Mouse (Mus musculus) myocyte (in vitro differentiated cells): ENCODE data around the gene Fkbp1a. TPM values are rescaled to one million over a fixed set of nuclear protein-coding genes. Genes with fewer than 3 reads are reported as not detected.

Experiments used
- H3K27me3 ChIP-seq: one replicate; pipeline ENCODE4 v1.6.1; 2011; ENCODE audit not compliant: control insufficient read depth, insufficient read depth, insufficient read length
- H3K36me3 ChIP-seq: one replicate; pipeline ENCODE4 v1.6.1; 2011; ENCODE audit not compliant: control insufficient read depth, insufficient read depth
- H3K4me2 ChIP-seq: one replicate; pipeline ENCODE4 v1.6.1; 2011; ENCODE audit warnings: low read depth, control low read depth
- H3K4me3 ChIP-seq: one replicate; pipeline ENCODE4 v1.5.1; 2011; ENCODE audit warnings: mild to moderate bottlenecking, control low read depth, moderate library complexity
- H3K79me2 ChIP-seq: one replicate; pipeline ENCODE4 v1.6.1; 2011; ENCODE audit not compliant: control insufficient read depth, insufficient read depth
- H3ac ChIP-seq: one replicate; pipeline ENCODE4 v1.6.1; 2011; ENCODE audit not compliant: control insufficient read depth, insufficient read length
- CEBPB ChIP-seq: IDR thresholded peaks from 2 replicates; pipeline ENCODE4 v1.6.1; 2011; ENCODE audit warnings: mild to moderate bottlenecking, moderate library complexity; ENCODE audit not compliant: poor library complexity, insufficient read depth, severe bottlenecking
- E2F4 ChIP-seq: IDR thresholded peaks from one replicate; pipeline ENCODE4 v1.6.1; 2011; ENCODE audit warnings: mild to moderate bottlenecking, control low read depth, moderate library complexity; ENCODE audit not compliant: insufficient read depth
- MAX ChIP-seq: IDR thresholded peaks from one replicate; pipeline ENCODE4 v1.6.1; 2011; ENCODE audit warnings: low read depth, mild to moderate bottlenecking, control low read depth
- MYOD1 ChIP-seq, 3 experiments: IDR thresholded peaks; one replicate each; pipeline ENCODE4 v1.6.1; 2011; ENCODE audit warnings: control low read depth in 2 of 3, low read depth in 2 of 3, mild to moderate bottlenecking in 2 of 3, moderate library complexity in 1 of 3; ENCODE audit not compliant: insufficient read length in 2 of 3, control insufficient read depth in 1 of 3
- MYOG ChIP-seq, 3 experiments: IDR thresholded peaks; one replicate each; pipeline ENCODE4 v1.6.1; 2011; ENCODE audit warnings: control low read depth in 2 of 3, low read depth in 2 of 3, mild to moderate bottlenecking in 2 of 3; ENCODE audit not compliant: insufficient read length in 2 of 3, control insufficient read depth in 1 of 3, insufficient read depth in 1 of 3
- POLR2A ChIP-seq: IDR thresholded peaks from one replicate; pipeline ENCODE4 v1.6.1; 2011; ENCODE audit warnings: low read depth, mild to moderate bottlenecking, control low read depth, moderate library complexity; ENCODE audit not compliant: insufficient read length
- POLR2AphosphoS2 ChIP-seq: IDR thresholded peaks from one replicate; pipeline ENCODE4 v1.6.1; 2011; ENCODE audit warnings: low read depth, control low read depth; ENCODE audit not compliant: insufficient read length
- REST ChIP-seq: IDR thresholded peaks from one replicate; pipeline ENCODE4 v1.6.1; 2011; ENCODE audit warnings: mild to moderate bottlenecking, control low read depth, moderate library complexity; ENCODE audit not compliant: insufficient read depth, insufficient read length
- SRF ChIP-seq: IDR thresholded peaks from one replicate; pipeline ENCODE4 v1.6.1; 2011; ENCODE audit warnings: low read depth; ENCODE audit not compliant: control insufficient read depth, insufficient read length
- TCF12 ChIP-seq: IDR thresholded peaks from one replicate; pipeline ENCODE4 v1.6.1; 2011; ENCODE audit warnings: mild to moderate bottlenecking, control low read depth; ENCODE audit not compliant: poor library complexity, insufficient read depth, severe bottlenecking
- TCF3 ChIP-seq: IDR thresholded peaks from one replicate; pipeline ENCODE4 v1.6.1; 2011; ENCODE audit warnings: low read depth, control low read depth; ENCODE audit not compliant: insufficient read length
- USF1 ChIP-seq: IDR thresholded peaks from one replicate; pipeline ENCODE4 v1.6.1; 2011; ENCODE audit warnings: low read depth, mild to moderate bottlenecking, control low read depth, moderate library complexity
- polyA plus RNA-seq: library from polyadenylated mRNA; unstranded; fragments of >200 nt; fragmentation: generic; extraction: Trizol; gene quantifications from one replicate; pipeline ENCODE4 v1.2.1, GENCODE M21; 2012; ENCODE audit warnings: missing spikeins

Gene Fkbp1a
- polyA plus RNA-seq, 1 experiment = 389 TPM

- Histone ChIP-seq H3ac (no peak overlapping the region), H3K27me3 (peaks cover 5% of the 10 kb centered on the region), H3K79me2 (no peaks in the 10 kb centered on the region), H3K4me3 (no peak overlapping the region), H3K36me3 (no peaks in the 10 kb centered on the region), H3K4me2 (no peak overlapping the region)
- no peak for TF ChIP-seq SRF
- no peak for TF ChIP-seq E2F4
- TF ChIP-seq MAX = no peak
- no peak for TF ChIP-seq MYOD1 (IDR thresholded peaks at IDR 0.05; ENCODE audit: control insufficient read depth in 1 of 3, insufficient read length in 2 of 3, low read depth in 2 of 3)
- no peak for TF ChIP-seq REST
- no peak for TF ChIP-seq MYOG (IDR thresholded peaks at IDR 0.05; ENCODE audit: control insufficient read depth in 1 of 3, insufficient read depth in 1 of 3, insufficient read length in 2 of 3, low read depth in 2 of 3)
- TF ChIP-seq USF1 = no peak
These were observed 31.4 kb downstream of the Fkbp1a start for GRCm38 (mm10) chr2:151573667-151574066.

- no peak overlapping the region for H3K4me2 ChIP-seq
- H3ac ChIP-seq = no peak overlapping the region
- H3K4me3 ChIP-seq = no peak overlapping the region
- no peaks in the 10 kb centered on the region for H3K79me2 ChIP-seq
- no peak for TF ChIP-seq TCF12
- no peak for TF ChIP-seq MAX
- TF ChIP-seq SRF = no peak
- TF ChIP-seq TCF3 = no peak
- TF ChIP-seq USF1 = no peak
- no peak for TF ChIP-seq MYOG (IDR thresholded peaks at IDR 0.05; ENCODE audit: control insufficient read depth in 1 of 3, insufficient read depth in 1 of 3, insufficient read length in 2 of 3, low read depth in 2 of 3)
- TF ChIP-seq MYOD1 (IDR thresholded peaks at IDR 0.05; ENCODE audit: control insufficient read depth in 1 of 3, insufficient read length in 2 of 3, low read depth in 2 of 3) = no peak
- TF ChIP-seq REST = no peak
- no peak for TF ChIP-seq POLR2AphosphoS2
- TF ChIP-seq E2F4 = no peak
- H3K27me3 ChIP-seq = peaks cover 5% of the 10 kb centered on the region
- H3K36me3 ChIP-seq = no peaks in the 10 kb centered on the region
These were observed 32.3 kb downstream of the Fkbp1a start for GRCm38 (mm10) chr2:151574607-151575006.

GRCm38 (mm10) chr2:151575119-151575698 is 32.9 kb downstream of the Fkbp1a start:
- H3K4me2 ChIP-seq = no peak overlapping the region
- TF ChIP-seq REST = no peak
- TF ChIP-seq USF1 = no peak
- TF ChIP-seq TCF12 = no peak
- no peak for TF ChIP-seq CEBPB
- TF ChIP-seq MYOG (IDR thresholded peaks at IDR 0.05; ENCODE audit: control insufficient read depth in 1 of 3, insufficient read depth in 1 of 3, insufficient read length in 2 of 3, low read depth in 2 of 3) = no peak
- TF ChIP-seq TCF3 = no peak
- TF ChIP-seq MYOD1 (IDR thresholded peaks at IDR 0.05; ENCODE audit: control insufficient read depth in 1 of 3, insufficient read length in 2 of 3, low read depth in 2 of 3) = no peak
- no peak for TF ChIP-seq POLR2A
- no peak for TF ChIP-seq POLR2AphosphoS2
- no peak for TF ChIP-seq MAX
- no peak for TF ChIP-seq SRF
- no peak for TF ChIP-seq E2F4

GRCm38 (mm10) chr2:151575699-151576389 is 33.6 kb downstream of the Fkbp1a start:
- H3K4me3 ChIP-seq = no peak overlapping the region
- no peaks in the 10 kb centered on the region for H3K79me2 ChIP-seq
- H3K4me2 ChIP-seq = no peak overlapping the region
- H3K36me3 ChIP-seq = no peaks in the 10 kb centered on the region
- no peak overlapping the region for H3ac ChIP-seq
- H3K27me3 ChIP-seq = peaks cover 5% of the 10 kb centered on the region
- TF ChIP-seq E2F4 = no peak
- TF ChIP-seq MAX = no peak
- TF ChIP-seq SRF = no peak

More at GRCm38 (mm10) chr2:151575119-151575698, 32.9 kb downstream of the Fkbp1a start:
- Histone ChIP-seq H3ac (no peak overlapping the region), H3K36me3 (no peaks in the 10 kb centered on the region), H3K4me3 (no peak overlapping the region), H3K27me3 (peaks cover 5% of the 10 kb centered on the region), H3K79me2 (no peaks in the 10 kb centered on the region)

- H3ac ChIP-seq = no peak overlapping the region
- no peak for TF ChIP-seq REST
- TF ChIP-seq MYOG (IDR thresholded peaks at IDR 0.05; ENCODE audit: control insufficient read depth in 1 of 3, insufficient read depth in 1 of 3, insufficient read length in 2 of 3, low read depth in 2 of 3) = no peak
- TF ChIP-seq TCF12 = no peak
- TF ChIP-seq CEBPB = no peak
- no peak for TF ChIP-seq TCF3
- no peak for TF ChIP-seq SRF
- TF ChIP-seq USF1 = no peak
- TF ChIP-seq MYOD1 (IDR thresholded peaks at IDR 0.05; ENCODE audit: control insufficient read depth in 1 of 3, insufficient read length in 2 of 3, low read depth in 2 of 3) = no peak
- TF ChIP-seq POLR2AphosphoS2 = no peak
- TF ChIP-seq POLR2A = no peak
- peaks cover 5% of the 10 kb centered on the region for H3K27me3 ChIP-seq
- H3K36me3 ChIP-seq = no peaks in the 10 kb centered on the region
- H3K79me2 ChIP-seq = no peaks in the 10 kb centered on the region
- no peak overlapping the region for H3K4me3 ChIP-seq
- H3K4me2 ChIP-seq = no peak overlapping the region
These were observed 36.9 kb downstream of the Fkbp1a start for GRCm38 (mm10) chr2:151579183-151579582.
